Mouse (Mus musculus) heart, adult 2 months (tissue): Measurements from ENCODE around the gene Arid5b.

Source experiments
- CTCF ChIP-seq: fragments of 200-600 bp; IDR thresholded peaks from 2 replicates; pipeline ENCODE4 v1.8.1; 2022; ENCODE audit warnings: antibody characterized with exemption, mild to moderate bottlenecking, moderate library complexity
- EP300 ChIP-seq: fragments of 200-500 bp; IDR thresholded peaks from 2 replicates; pipeline ENCODE4 v1.6.1; 2011; ENCODE audit warnings: low read depth, low read length, control low read depth; ENCODE audit not compliant: insufficient read depth
- POLR2A ChIP-seq: fragments of 200-500 bp; IDR thresholded peaks from 2 replicates; pipeline ENCODE4 v1.6.1; 2011; ENCODE audit warnings: mild to moderate bottlenecking, low read depth, low read length, control low read depth; ENCODE audit not compliant: insufficient read depth

DNA sequence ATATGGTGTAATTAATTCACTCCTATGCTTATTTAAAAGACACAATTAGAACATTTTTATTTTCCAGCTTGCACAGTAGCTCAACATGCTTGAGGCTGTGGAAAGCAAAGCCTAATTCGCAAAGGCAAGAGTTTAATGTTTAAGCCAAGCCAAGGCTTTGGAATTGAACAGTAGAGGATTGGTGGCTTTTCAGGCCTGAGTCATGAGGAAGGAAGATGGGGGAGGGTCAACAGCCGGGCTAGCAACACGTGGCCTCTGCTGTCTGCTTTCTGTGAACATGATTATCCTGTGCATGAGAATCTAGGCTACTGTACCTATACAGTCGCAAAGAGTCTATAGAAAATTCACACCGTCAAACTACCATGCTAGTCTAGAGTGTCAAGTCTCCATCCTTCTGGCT lies 9.9 kb downstream of the Arid5b start:
- no peak for TF ChIP-seq CTCF
- TF ChIP-seq POLR2A, result no peak
- TF ChIP-seq EP300, result no peak
